Mouse (Mus musculus) kidney, adult 8-10 months (tissue): ENCODE measurements around the gene Echdc3.

ENCODE experiments used
- DNase-seq, 2 experiments: peaks; one replicate each; pipeline ENCODE4 v3.0.0; 2022

The Echdc3 gene

DNA sequence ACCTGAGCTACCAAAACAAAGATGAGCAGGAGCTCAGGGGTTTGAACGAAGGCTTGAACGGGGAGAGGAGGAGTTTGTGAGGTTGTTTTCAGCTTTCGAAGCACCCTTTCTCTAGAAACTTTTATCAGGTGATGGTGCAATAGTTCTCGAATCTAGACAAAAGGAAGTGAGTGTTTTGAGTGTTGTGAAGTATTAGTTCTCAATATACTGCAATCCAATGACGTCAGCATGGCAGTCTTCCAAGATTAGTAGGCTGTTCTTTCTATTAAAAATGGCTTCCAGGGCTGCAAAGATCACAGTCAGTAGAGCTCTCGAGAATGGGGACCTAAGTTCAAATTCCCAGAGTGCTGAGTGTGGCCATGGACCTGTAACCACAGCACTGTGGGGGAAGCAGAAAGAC, 47.1 kb downstream of the Echdc3 start:
- DNase-seq: no peak

GRCm38 (mm10) chr2:6164606-6165290, 48.1 kb downstream of the Echdc3 start:
- no peak for DNase-seq

- DNase-seq: peak; percentile 15 to 47
Observed at GRCm38 (mm10) chr2:6162366-6163040, 50.3 kb downstream of the Echdc3 start.

- no peak for DNase-seq
Observed at GRCm38 (mm10) chr2:6159735-6160134, 53.1 kb downstream of the Echdc3 start.

GRCm38 (mm10) chr2:6159219-6159618, 53.6 kb downstream of the Echdc3 start:
- no peak for DNase-seq

DNA sequence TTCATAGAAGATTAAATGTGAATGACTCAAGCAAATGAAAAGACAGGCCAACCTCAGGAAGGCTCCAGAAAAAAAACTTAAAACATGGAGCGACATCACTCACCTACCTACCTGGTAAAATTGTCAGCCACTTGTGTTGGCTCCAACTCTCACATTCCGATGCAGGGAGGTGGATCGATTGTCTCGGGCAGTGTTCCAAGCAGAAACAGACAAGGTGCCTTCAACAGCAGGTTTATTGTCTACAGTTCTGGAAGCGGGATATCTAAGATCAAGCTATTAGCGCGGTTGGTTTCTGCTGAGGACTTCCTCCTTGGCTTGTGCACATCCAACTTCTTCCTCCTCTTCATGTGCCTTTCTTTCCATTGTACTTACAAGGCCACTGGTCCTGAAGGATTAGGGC, 55.2 kb downstream of the Echdc3 start:
- DNase-seq: no peak

GRCm38 (mm10) chr2:6157208-6157607, 55.6 kb downstream of the Echdc3 start:
- DNase-seq: no peak

GRCm38 (mm10) chr2:6149801-6150200, 63.0 kb downstream of the Echdc3 start:
- DNase-seq: no peak

DNA sequence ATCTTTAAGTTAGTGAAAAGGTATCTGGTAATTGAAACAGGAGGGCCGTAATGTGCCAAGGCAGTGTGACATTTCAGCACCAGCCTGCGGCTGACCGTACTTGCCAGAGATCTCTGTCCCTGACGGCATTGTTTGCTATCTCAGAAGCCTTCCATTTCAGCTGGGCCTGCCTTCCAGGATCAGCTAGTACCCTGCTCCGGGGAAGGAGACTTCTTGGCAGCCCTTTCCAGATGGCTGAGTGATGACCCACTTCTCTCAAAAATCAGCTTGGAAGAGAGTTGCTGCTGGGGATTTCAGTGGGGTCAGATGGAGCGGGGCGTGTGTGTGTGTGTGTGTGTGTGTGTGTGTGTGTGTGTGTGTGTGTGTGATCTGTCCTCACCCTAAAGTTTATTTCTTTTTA, 65.9 kb downstream of the Echdc3 start:
- no peak for DNase-seq

DNA sequence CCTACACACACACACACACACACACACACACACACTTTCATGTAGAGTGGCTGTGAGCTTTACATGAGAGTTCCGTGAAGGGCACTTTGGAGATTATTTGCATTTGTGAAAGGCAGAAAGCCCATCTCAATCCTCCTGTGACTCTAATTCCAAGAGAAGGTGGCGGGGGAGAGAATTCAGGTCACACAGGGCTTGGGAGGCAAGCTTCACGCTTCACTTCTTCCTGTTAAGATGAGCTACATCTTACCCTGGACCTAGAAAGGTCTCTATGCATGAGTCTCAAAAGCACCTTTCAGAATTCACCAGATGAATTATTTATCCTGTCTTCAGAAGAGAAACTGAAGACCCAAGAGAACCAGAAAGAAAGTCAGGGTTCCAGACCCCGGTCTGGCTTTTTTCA, 66.6 kb downstream of the Echdc3 start:
- no peak for DNase-seq

DNA sequence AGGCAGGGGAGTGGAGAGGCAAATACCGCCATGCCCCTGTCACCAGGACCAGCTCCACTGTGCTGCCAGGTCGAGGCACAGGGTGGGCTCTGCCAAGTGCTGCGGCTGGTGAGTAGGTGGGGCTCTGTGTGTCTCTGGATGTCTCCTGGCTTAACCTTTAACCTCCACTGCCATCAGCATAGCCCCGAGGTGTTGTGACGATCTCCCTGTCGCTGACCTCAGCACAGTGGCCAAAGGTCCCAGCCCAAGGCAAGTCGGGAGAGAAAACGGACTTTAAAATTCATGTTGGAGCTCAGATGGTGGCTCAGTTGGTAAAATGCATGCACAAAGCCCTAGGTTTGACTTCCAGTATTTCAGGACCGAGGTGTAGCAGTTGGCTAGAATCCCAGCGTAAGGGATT, 67.2 kb downstream of the Echdc3 start:
- peak in 1 of 2 experiments; percentile 5 for DNase-seq

DNA sequence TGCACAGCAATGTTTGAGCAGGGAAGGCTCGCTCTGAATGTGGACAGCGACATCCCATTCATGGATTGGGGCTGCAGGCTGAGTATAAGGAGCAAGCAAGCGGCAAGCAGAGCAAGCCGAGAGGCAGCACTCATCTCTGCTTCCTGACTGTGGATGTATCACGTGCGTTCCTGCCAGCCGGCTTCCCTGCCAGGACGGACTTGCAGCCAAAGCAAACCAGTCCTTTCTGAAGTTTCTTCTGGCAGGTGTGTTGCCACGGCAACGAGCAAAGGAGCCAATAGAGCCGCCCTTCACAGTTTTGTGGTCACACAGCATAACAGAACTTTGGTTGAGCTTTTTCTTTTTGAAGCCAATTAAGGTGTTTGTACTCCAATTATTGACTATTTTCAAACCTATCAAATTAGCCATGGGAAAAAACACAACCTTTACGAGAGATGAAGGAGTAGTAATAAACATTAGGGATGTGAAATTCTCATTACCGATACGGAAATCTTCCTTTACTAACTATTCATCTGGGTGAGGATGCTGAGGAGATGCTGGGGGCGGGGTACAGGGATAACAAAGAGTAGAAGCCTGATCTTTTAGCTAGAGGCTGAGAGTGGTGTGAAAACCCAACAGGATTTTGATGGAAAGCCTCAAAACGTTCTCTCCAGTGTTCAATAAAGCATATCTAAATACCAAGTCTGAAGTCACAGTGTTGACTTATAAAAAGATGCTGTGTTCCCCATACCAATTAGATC, 69.7 kb downstream of the Echdc3 start:
- peak; percentile 11 to 20 for DNase-seq

DNA sequence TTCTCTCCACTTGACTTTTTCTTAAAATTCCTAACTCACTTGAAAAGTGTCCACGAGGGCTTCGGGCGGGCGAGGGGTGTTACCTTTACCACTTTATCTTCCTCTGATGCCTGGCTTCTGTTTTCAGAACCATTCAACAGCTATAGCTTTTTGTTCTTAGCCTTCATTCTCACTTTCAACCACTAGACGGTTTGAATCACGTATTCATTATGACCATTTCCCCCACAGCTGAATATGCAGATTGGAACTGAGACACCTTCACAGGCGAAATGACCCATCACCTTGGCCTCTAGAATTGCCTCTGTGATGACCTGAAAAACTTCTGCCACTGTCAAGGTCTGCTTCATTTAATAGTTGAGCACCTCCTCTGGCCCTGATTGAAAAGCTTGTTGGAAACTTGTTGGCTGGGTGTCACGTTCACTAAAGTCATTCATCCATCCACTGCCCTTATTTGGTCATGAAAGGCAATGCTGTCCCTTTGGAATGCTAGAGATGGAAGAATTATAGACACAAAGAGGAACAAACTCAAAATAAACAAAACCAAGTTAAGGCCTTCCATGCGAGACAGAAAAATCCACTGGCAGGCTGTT, 72.2 kb downstream of the Echdc3 start:
- DNase-seq: peak; percentile 4 to 21
